Mouse (Mus musculus): ENCODE results near the gene Fbxl3. TPM values are rescaled to one million over a fixed set of nuclear protein-coding genes. Genes with fewer than 3 reads are reported as not detected.

Fbxl3 gene
- total and polyA plus RNA-seq, 3 experiments: 14.6 to 28.4 TPM; not detected in 1

- Histone ChIP-seq H3K4me3 (ENCODE audit: control insufficient read depth in 1 of 2, insufficient read depth in 1 of 2, low read depth in 2 of 2, low read length in 2 of 2) (no peak overlapping the region), H3K9ac (ENCODE audit: control insufficient read depth, low read depth, low read length, poor library complexity, severe bottlenecking) (no peak overlapping the region), H3K27me3 (ENCODE audit: control insufficient read depth in 1 of 2, insufficient read depth in 2 of 2, low read length in 2 of 2) (no peaks in the 10 kb centered on the region), H3K36me3 (ENCODE audit: control insufficient read depth in 1 of 2, insufficient read depth in 2 of 2, low read length in 2 of 2) (peaks cover 2 to 9% of the 10 kb centered on the region in 2 experiments; a peak in 3 of 4 replicates), H3K79me2 (ENCODE audit: control insufficient read depth, insufficient read depth, low read length, poor library complexity) (no peaks in the 10 kb centered on the region; the same call in 1 of the 2 replicates), H3K4me1 (ENCODE audit: control insufficient read depth in 1 of 2, insufficient read depth in 2 of 2, low read length in 2 of 2) (no peaks in the 10 kb centered on the region), H3K27ac (ENCODE audit: control insufficient read depth, low read depth, low read length) (no peak overlapping the region), H3K9me3 (replicated peaks; ENCODE audit: insufficient read depth, low read length) (no peaks in the 10 kb centered on the region)
- no peak for DNase-seq (ENCODE audit: low read depth, low spot score)
- TF ChIP-seq TCF12 (IDR thresholded peaks at IDR 0.05; ENCODE audit: low read depth, low read length) (no peak), SMC3 (IDR thresholded peaks at IDR 0.05; ENCODE audit: low read depth, low read length) (no peak), CTCF (IDR thresholded peaks at IDR 0.05 in 2 of 3, conservative IDR thresholded peaks at IDR 0.05 in 1 of 3; ENCODE audit: control insufficient read depth in 1 of 3, insufficient read depth in 1 of 3, low read depth in 2 of 3, low read length in 3 of 3, poor library complexity in 1 of 3, severe bottlenecking in 1 of 3) (no peak)
These were observed 21.1 kb downstream of the Fbxl3 start for GRCm38 (mm10) chr14:103078006-103078912.

- TF ChIP-seq EP300 (IDR thresholded peaks at IDR 0.05; ENCODE audit: low read depth in 1 of 2, low read length in 2 of 2) (no peak), ZMIZ1 (IDR thresholded peaks at IDR 0.05; ENCODE audit: low read depth, low read length) (no peak), ZC3H11A (IDR thresholded peaks at IDR 0.05; ENCODE audit: low read depth, low read length) (no peak), RCOR1 (IDR thresholded peaks at IDR 0.05; ENCODE audit: low read depth, low read length) (no peak), MAX (IDR thresholded peaks at IDR 0.05; ENCODE audit: low read length) (no peak), ELF1 (IDR thresholded peaks at IDR 0.05; ENCODE audit: low read depth, low read length) (no peak), MYB (IDR thresholded peaks at IDR 0.05; ENCODE audit: low read depth, low read length) (no peak), GABPA (IDR thresholded peaks at IDR 0.05; ENCODE audit: low read depth, low read length) (no peak), BHLHE40 (IDR thresholded peaks at IDR 0.05; ENCODE audit: borderline replicate concordance, low read depth, low read length) (no peak), ETS1 (IDR thresholded peaks at IDR 0.05; ENCODE audit: low read depth, low read length) (no peak)
- H3K9me3 ChIP-seq (replicated peaks; ENCODE audit: insufficient read depth, low read length): no peaks in the 10 kb centered on the region
- H3K9ac ChIP-seq (ENCODE audit: control insufficient read depth, low read depth, low read length, poor library complexity, severe bottlenecking): no peak overlapping the region
- no peaks in the 10 kb centered on the region; the same call in 1 of the 2 replicates for H3K79me2 ChIP-seq (ENCODE audit: control insufficient read depth, insufficient read depth, low read length, poor library complexity)
- H3K36me3 ChIP-seq (ENCODE audit: control insufficient read depth in 1 of 2, insufficient read depth in 2 of 2, low read length in 2 of 2): peaks cover 0 to 4% of the 10 kb centered on the region in 2 experiments; a peak in 2 of 4 replicates
- H3K4me3 ChIP-seq (ENCODE audit: control insufficient read depth in 1 of 2, insufficient read depth in 1 of 2, low read depth in 2 of 2, low read length in 2 of 2): no peak overlapping the region
- DNase-seq (ENCODE audit: low read depth, low spot score): no peak
- no peaks in the 10 kb centered on the region for H3K27me3 ChIP-seq (ENCODE audit: control insufficient read depth in 1 of 2, insufficient read depth in 2 of 2, low read length in 2 of 2)
- H3K4me1 ChIP-seq (ENCODE audit: control insufficient read depth in 1 of 2, insufficient read depth in 2 of 2, low read length in 2 of 2): no peaks in the 10 kb centered on the region
- H3K27ac ChIP-seq (ENCODE audit: control insufficient read depth, low read depth, low read length): no peak overlapping the region
These were observed 21.9 kb downstream of the Fbxl3 start for GRCm38 (mm10) chr14:103077272-103078005.
